Mouse (Mus musculus): ENCODE measurements around the gene Cytip. TPM values are rescaled to one million over a fixed set of nuclear protein-coding genes. Genes with fewer than 3 reads are reported as not detected.

Gene Cytip
- polyA plus RNA-seq, 1 experiment from 2014 or later, result 0.20 TPM

- H3K27ac ChIP-seq (ENCODE audit: low read depth, low read length), result no peak overlapping the region
- no peaks in the 10 kb centered on the region for H3K36me3 ChIP-seq (ENCODE audit: control insufficient read depth, insufficient read depth, low read length)
- H3K9ac ChIP-seq (ENCODE audit: low read depth, low read length), result no peak overlapping the region
- no peak for ATAC-seq (replicated peaks; ENCODE audit: insufficient number of reproducible peaks, low FRiP score, low TSS enrichment)
- WGBS (ENCODE audit: insufficient replicate concordance), result 65% methylated on average over 8 of the region's 8 CpGs
- no peaks in the 10 kb centered on the region for H3K9me3 ChIP-seq (replicated peaks; ENCODE audit: control insufficient read depth, low read length)
- H3K4me1 ChIP-seq (ENCODE audit: control insufficient read depth, insufficient read depth, low read length), result no peaks in the 10 kb centered on the region
- H3K4me2 ChIP-seq, result no peak overlapping the region
- H3K27me3 ChIP-seq (ENCODE audit: control insufficient read depth, insufficient read depth, low read length), result no peaks in the 10 kb centered on the region
- H3K4me3 ChIP-seq (ENCODE audit: low read depth, low read length), result no peak overlapping the region
Measured at GRCm38 (mm10) chr2:58187310-58188051, 7.9 kb downstream of the Cytip start.

- Histone ChIP-seq H3K27me3 (ENCODE audit: control insufficient read depth, insufficient read depth, low read length) (no peaks in the 10 kb centered on the region), H3K27ac (ENCODE audit: low read depth, low read length) (no peak overlapping the region), H3K4me2 (no peak overlapping the region), H3K36me3 (ENCODE audit: control insufficient read depth, insufficient read depth, low read length) (no peaks in the 10 kb centered on the region), H3K9me3 (replicated peaks; ENCODE audit: control insufficient read depth, low read length) (no peaks in the 10 kb centered on the region), H3K9ac (ENCODE audit: low read depth, low read length) (no peak overlapping the region), H3K4me1 (ENCODE audit: control insufficient read depth, insufficient read depth, low read length) (no peaks in the 10 kb centered on the region), H3K4me3 (ENCODE audit: low read depth, low read length) (no peak overlapping the region)
- 74% methylated on average over 2 of the region's 2 CpGs for WGBS (ENCODE audit: insufficient replicate concordance)
- ATAC-seq (replicated peaks; ENCODE audit: insufficient number of reproducible peaks, low FRiP score, low TSS enrichment), result no peak
Measured at GRCm38 (mm10) chr2:58184197-58184596, 11.1 kb downstream of the Cytip start.

GRCm38 (mm10) chr2:58183658-58184057 is 11.7 kb downstream of the Cytip start:
- 80% methylated on average over 2 of the region's 2 CpGs for WGBS (ENCODE audit: insufficient replicate concordance)
- H3K36me3 ChIP-seq (ENCODE audit: control insufficient read depth, insufficient read depth, low read length), result no peaks in the 10 kb centered on the region
- no peak overlapping the region for H3K4me3 ChIP-seq (ENCODE audit: low read depth, low read length)
- no peak for ATAC-seq (replicated peaks; ENCODE audit: insufficient number of reproducible peaks, low FRiP score, low TSS enrichment)
- no peak overlapping the region for H3K9ac ChIP-seq (ENCODE audit: low read depth, low read length)
- no peak overlapping the region for H3K27ac ChIP-seq (ENCODE audit: low read depth, low read length)
- no peak overlapping the region for H3K4me2 ChIP-seq
- no peaks in the 10 kb centered on the region for H3K9me3 ChIP-seq (replicated peaks; ENCODE audit: control insufficient read depth, low read length)
- no peaks in the 10 kb centered on the region for H3K27me3 ChIP-seq (ENCODE audit: control insufficient read depth, insufficient read depth, low read length)
- no peaks in the 10 kb centered on the region for H3K4me1 ChIP-seq (ENCODE audit: control insufficient read depth, insufficient read depth, low read length)

- 59% methylated on average over 1 of the region's 1 CpGs for WGBS (ENCODE audit: insufficient replicate concordance)
- Histone ChIP-seq H3K4me1 (ENCODE audit: control insufficient read depth, insufficient read depth, low read length) (no peaks in the 10 kb centered on the region), H3K9ac (ENCODE audit: low read depth, low read length) (no peak overlapping the region), H3K27ac (ENCODE audit: low read depth, low read length) (no peak overlapping the region), H3K4me3 (ENCODE audit: low read depth, low read length) (no peak overlapping the region), H3K9me3 (replicated peaks; ENCODE audit: control insufficient read depth, low read length) (no peaks in the 10 kb centered on the region), H3K27me3 (ENCODE audit: control insufficient read depth, insufficient read depth, low read length) (no peaks in the 10 kb centered on the region), H3K4me2 (no peak overlapping the region), H3K36me3 (ENCODE audit: control insufficient read depth, insufficient read depth, low read length) (no peaks in the 10 kb centered on the region)
- ATAC-seq (replicated peaks; ENCODE audit: insufficient number of reproducible peaks, low FRiP score, low TSS enrichment), result no peak
Measured at GRCm38 (mm10) chr2:58180776-58181175, 14.6 kb downstream of the Cytip start.

DNA sequence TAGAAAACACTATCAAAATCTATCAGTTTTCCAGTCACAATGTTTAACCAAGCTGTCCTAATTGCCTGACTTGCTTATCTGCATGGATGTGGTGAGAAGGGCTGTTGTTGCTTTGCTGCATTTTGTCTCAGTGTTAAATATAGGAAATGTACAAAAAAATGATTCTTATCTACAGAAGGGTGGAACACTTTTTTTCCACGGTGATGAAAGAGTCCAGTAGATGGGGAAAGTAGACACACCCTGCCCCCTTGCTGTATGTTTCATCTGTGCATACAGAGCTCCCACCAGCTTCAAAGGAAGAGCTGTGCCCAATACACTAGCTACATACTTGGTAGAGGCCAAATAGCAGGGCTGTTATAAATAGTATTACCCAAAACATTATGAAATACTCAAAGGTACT is 16.3 kb downstream of the Cytip start:
- no peaks in the 10 kb centered on the region for H3K4me1 ChIP-seq (ENCODE audit: control insufficient read depth, insufficient read depth, low read length)
- H3K27ac ChIP-seq (ENCODE audit: low read depth, low read length), result no peak overlapping the region
- no peak overlapping the region for H3K4me2 ChIP-seq
- no peaks in the 10 kb centered on the region for H3K36me3 ChIP-seq (ENCODE audit: control insufficient read depth, insufficient read depth, low read length)
- no peaks in the 10 kb centered on the region for H3K9me3 ChIP-seq (replicated peaks; ENCODE audit: control insufficient read depth, low read length)
- no peaks in the 10 kb centered on the region for H3K27me3 ChIP-seq (ENCODE audit: control insufficient read depth, insufficient read depth, low read length)
- no peak overlapping the region for H3K9ac ChIP-seq (ENCODE audit: low read depth, low read length)
- ATAC-seq (replicated peaks; ENCODE audit: insufficient number of reproducible peaks, low FRiP score, low TSS enrichment), result no peak
- H3K4me3 ChIP-seq (ENCODE audit: low read depth, low read length), result no peak overlapping the region
- 63% methylated on average over 1 of the region's 1 CpGs for WGBS (ENCODE audit: insufficient replicate concordance)

DNA sequence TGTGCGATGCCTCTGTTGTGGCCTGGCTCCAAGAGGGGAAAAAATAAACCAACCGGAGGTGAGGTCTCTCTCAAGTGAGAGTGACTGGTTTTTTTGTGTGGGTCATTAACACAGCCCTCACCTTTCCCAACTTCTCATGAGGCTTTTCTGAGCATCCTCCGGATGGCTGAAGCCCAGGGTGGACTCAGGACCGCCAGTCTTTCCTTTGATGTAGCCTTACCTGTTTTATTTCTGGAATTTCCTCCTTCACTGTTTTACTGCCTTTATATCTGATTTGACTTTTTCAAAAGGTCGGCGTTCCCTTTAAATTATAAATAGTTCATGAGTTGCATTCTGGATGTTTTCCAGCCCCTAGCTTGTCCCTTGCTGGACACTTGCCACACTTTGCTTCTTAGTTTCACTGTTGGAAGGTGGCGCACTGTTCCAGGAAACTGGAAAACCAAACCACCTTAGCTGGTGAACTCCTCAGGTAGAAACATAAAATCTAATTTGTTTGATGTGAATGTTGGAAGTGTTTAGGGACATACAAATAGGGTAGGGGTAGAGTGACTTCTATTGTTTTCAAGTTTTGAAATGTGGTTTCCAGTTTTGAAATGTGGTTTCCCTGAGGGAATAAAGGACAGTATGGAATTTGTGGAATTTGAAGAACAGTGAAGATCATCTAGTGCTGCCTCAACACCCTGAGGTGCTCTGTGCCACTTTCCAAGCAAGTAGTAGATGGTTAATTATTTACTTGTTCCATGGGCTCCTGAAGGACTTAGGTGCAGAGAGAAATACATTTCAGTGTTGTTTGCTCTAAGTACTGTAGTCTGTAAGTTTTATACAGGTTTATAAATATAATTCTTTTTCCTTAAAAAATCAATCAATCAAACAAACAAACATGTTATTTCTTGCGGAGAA is 19.7 kb downstream of the Cytip start:
- no peak for ATAC-seq (replicated peaks; ENCODE audit: insufficient number of reproducible peaks, low FRiP score, low TSS enrichment)
- Histone ChIP-seq H3K36me3 (ENCODE audit: control insufficient read depth, insufficient read depth, low read length) (no peaks in the 10 kb centered on the region), H3K27ac (ENCODE audit: low read depth, low read length) (no peak overlapping the region), H3K9ac (ENCODE audit: low read depth, low read length) (no peak overlapping the region), H3K4me2 (no peak overlapping the region), H3K4me3 (ENCODE audit: low read depth, low read length) (no peak overlapping the region), H3K9me3 (replicated peaks; ENCODE audit: control insufficient read depth, low read length) (no peaks in the 10 kb centered on the region), H3K27me3 (ENCODE audit: control insufficient read depth, insufficient read depth, low read length) (no peaks in the 10 kb centered on the region), H3K4me1 (ENCODE audit: control insufficient read depth, insufficient read depth, low read length) (no peaks in the 10 kb centered on the region)
- WGBS (ENCODE audit: insufficient replicate concordance), result 76% methylated on average over 8 of the region's 8 CpGs

- no peak overlapping the region for H3K4me2 ChIP-seq
- no peak overlapping the region for H3K9ac ChIP-seq (ENCODE audit: low read depth, low read length)
- no peak for ATAC-seq (replicated peaks; ENCODE audit: insufficient number of reproducible peaks, low FRiP score, low TSS enrichment)
- H3K4me3 ChIP-seq (ENCODE audit: low read depth, low read length), result no peak overlapping the region
- no peaks in the 10 kb centered on the region for H3K36me3 ChIP-seq (ENCODE audit: control insufficient read depth, insufficient read depth, low read length)
- WGBS (ENCODE audit: insufficient replicate concordance), result 73% methylated on average over 9 of the region's 9 CpGs
- H3K27me3 ChIP-seq (ENCODE audit: control insufficient read depth, insufficient read depth, low read length), result no peaks in the 10 kb centered on the region
- H3K9me3 ChIP-seq (replicated peaks; ENCODE audit: control insufficient read depth, low read length), result no peaks in the 10 kb centered on the region
- no peaks in the 10 kb centered on the region for H3K4me1 ChIP-seq (ENCODE audit: control insufficient read depth, insufficient read depth, low read length)
- no peak overlapping the region for H3K27ac ChIP-seq (ENCODE audit: low read depth, low read length)
Measured at GRCm38 (mm10) chr2:58174476-58175286, 20.7 kb downstream of the Cytip start.

DNA sequence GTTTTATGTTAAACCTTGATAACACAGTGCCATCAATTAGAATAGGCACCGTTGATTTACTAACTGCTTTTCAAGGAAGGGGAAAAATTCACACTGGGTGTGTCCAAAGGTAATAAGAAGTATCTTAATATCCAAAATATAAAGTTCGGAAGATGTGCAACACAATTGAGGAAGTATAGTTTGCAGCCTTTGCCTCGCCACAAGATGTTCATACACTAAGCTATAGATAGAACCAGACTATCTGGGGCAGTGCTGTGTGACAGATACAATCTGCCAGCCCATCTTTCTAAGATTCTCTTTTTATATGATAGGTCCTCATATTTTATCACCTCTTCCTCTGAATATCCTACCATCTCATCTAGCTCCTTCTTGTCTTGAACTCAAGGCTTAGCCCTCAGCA is 22.4 kb downstream of the Cytip start:
- Histone ChIP-seq H3K9ac (ENCODE audit: low read depth, low read length) (no peak overlapping the region), H3K27me3 (ENCODE audit: control insufficient read depth, insufficient read depth, low read length) (no peaks in the 10 kb centered on the region), H3K9me3 (replicated peaks; ENCODE audit: control insufficient read depth, low read length) (no peaks in the 10 kb centered on the region), H3K4me2 (no peak overlapping the region), H3K27ac (ENCODE audit: low read depth, low read length) (no peak overlapping the region), H3K4me3 (ENCODE audit: low read depth, low read length) (no peak overlapping the region), H3K36me3 (ENCODE audit: control insufficient read depth, insufficient read depth, low read length) (no peaks in the 10 kb centered on the region), H3K4me1 (ENCODE audit: control insufficient read depth, insufficient read depth, low read length) (no peaks in the 10 kb centered on the region)
- 81% methylated on average over 3 of the region's 3 CpGs for WGBS (ENCODE audit: insufficient replicate concordance)
- ATAC-seq (replicated peaks; ENCODE audit: insufficient number of reproducible peaks, low FRiP score, low TSS enrichment), result no peak

Data from heart, embryonic 11.5 days (tissue).